Mouse (Mus musculus): ENCODE measurements around the gene Vps35l. TPM values are rescaled to one million over a fixed set of nuclear protein-coding genes. Genes with fewer than 3 reads are reported as not detected.

Vps35l gene
- 10 to 100 TPM; 41.4 to 41.5 TPM for total RNA-seq (2021)
- long read RNA-seq, experiment 1, full-length matches to known transcripts: 79 of 101 reads
- long read RNA-seq, experiment 1, partial matches to known transcripts: 10 of 101 reads
- long read RNA-seq, experiment 1, other reads (novel, unspliced or antisense): 12 of 101 reads
- long read RNA-seq, experiment 2, full-length matches to known transcripts: 64 of 97 reads
- long read RNA-seq, experiment 2, partial matches to known transcripts: 14 of 97 reads
- long read RNA-seq, experiment 2, other reads (novel, unspliced or antisense): 19 of 97 reads

- DNase-seq (ENCODE audit: low spot score in 2 of 2): peak; percentile 62 to 71
These were observed at the start of gene Vps35l for GRCm38 (mm10) chr7:118739975-118740531. Vps35l (plus strand) TSS chr7:118740226.

- no peak for DNase-seq (ENCODE audit: low spot score in 2 of 2)
These were observed 48.7 kb upstream of the Vps35l start for GRCm38 (mm10) chr7:118691287-118691686.

- DNase-seq (ENCODE audit: low spot score in 2 of 2): no peak
These were observed 43.9 kb upstream of the Vps35l start for GRCm38 (mm10) chr7:118696146-118696545.

- no peak for DNase-seq (ENCODE audit: low spot score in 2 of 2)
These were observed 42.9 kb upstream of the Vps35l start for GRCm38 (mm10) chr7:118697168-118697567.

DNA sequence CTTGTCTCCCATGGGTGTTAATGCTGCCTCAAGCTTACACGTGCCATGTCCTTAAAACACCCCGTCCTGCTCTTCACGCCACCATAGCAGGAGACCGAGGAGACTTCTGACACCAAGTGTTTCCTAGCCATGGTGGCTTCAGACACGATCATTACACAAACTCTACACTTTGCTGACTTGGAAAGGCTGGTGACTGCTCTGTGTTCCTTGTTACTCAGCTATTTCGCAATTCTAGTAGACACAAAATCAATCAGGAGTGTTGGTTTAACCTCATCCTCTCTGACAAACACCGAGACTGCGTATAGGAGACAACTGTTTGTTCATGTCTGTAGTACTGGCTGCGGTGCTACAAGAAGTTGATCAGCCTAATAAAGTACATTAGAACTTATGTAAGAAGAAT is 41.1 kb upstream of the Vps35l start:
- no peak for DNase-seq (ENCODE audit: low spot score in 2 of 2)

GRCm38 (mm10) chr7:118703144-118703561 is 36.9 kb upstream of the Vps35l start:
- DNase-seq (ENCODE audit: low spot score in 2 of 2): no peak

- DNase-seq (ENCODE audit: low spot score in 2 of 2): no peak
These were observed 35.8 kb upstream of the Vps35l start for GRCm38 (mm10) chr7:118704001-118704850.

DNA sequence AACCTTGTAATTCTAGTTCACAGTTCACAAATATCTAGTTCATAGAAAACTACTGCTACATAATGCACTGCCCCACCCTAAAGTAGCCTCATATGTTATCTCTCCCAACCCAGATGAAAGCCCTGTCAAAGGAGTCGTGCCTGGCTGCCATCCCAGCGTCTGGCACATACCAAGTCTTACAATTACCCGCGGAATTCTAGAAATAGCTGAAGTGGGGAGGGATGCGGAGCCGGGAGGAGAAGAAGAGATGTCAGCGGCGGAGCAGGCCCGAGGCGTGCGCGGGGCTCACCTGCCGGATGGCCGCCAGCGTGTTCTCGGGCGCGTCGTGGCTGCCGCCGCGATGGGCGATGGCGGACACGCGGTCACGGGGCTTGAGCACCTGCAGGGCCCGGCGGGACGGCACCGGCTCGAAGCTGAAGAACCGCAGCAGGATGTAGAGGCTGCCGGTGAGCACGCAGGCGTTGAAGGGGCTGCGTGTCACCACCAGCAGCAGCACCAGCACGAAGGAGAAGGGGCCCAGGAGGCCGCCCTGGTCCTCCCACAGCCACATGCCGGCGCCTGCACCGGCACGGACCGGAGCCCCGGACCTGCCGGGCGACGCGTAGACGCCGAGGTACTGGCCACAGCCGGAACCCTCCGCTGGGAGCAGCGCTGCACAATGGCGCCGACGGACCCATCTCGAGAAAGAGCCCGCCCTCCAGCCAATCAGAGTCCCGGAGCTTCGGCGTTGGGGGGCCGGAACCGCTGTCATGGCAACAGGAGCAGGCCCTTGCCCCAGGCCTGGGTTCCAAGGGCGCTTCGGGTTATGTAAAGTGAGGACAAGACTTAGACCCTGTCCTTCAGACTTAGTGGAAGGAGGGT is 34.7 kb upstream of the Vps35l start, which contains the start of gene Gde1:
Gde1 (minus strand) TSS at position 678 of the 861 bp plus-strand sequence.
- DNase-seq (ENCODE audit: low spot score in 2 of 2): peak; percentile 75 to 90

- DNase-seq (ENCODE audit: low spot score in 2 of 2): no peak
These were observed 34.0 kb upstream of the Vps35l start for GRCm38 (mm10) chr7:118706051-118706450.

DNA sequence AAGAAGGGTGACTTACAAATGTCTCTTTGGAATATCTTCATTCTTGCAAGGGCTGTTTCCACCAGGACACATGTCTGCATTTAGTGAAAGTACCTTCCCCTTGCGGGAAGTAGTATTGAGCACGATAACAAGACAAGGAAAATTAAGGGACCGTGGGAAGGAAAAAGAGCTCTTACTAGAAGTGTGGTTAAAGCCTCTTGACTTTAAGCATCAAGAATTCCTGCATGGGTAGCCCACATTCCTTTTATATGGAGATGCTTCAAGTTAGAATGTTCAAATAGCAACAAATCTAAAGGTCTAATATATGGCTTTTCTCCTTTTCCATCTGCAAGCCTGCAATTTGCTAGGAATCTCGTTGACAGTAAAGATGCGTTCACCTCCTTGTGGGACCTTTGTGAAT is 33.5 kb upstream of the Vps35l start:
- no peak for DNase-seq (ENCODE audit: low spot score in 2 of 2)

DNA sequence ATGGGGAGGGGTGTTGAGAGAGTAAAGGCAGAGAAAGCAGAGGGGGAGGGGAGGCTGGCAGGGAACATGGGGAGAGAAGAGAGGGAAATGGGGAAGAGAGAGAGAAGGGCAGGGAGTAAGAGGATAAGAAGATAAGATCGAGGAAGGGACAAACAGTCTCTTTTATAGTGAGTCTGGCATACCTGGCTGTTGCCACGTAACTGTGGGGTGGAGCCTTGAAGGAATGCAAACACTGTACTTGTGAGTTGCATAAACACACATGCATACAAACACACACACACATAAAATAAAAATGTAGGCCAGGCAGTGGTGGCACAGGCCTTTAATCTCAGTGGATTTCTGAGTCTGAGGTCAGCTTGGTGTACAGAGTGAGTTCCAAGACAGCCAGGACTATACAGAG is 32.8 kb upstream of the Vps35l start:
- DNase-seq (ENCODE audit: low spot score in 2 of 2): no peak

- no peak for DNase-seq (ENCODE audit: low spot score in 2 of 2)
These were observed 32.0 kb upstream of the Vps35l start for GRCm38 (mm10) chr7:118708002-118708401.

- no peak for DNase-seq (ENCODE audit: low spot score in 2 of 2)
These were observed 29.2 kb upstream of the Vps35l start for GRCm38 (mm10) chr7:118710776-118711175.

GRCm38 (mm10) chr7:118712228-118713173 is 27.5 kb upstream of the Vps35l start, which contains the start of gene Ccp110:
Ccp110 (plus strand) TSS chr7:118712552.
- DNase-seq (ENCODE audit: low spot score in 2 of 2): peak; percentile 72 to 90

DNA sequence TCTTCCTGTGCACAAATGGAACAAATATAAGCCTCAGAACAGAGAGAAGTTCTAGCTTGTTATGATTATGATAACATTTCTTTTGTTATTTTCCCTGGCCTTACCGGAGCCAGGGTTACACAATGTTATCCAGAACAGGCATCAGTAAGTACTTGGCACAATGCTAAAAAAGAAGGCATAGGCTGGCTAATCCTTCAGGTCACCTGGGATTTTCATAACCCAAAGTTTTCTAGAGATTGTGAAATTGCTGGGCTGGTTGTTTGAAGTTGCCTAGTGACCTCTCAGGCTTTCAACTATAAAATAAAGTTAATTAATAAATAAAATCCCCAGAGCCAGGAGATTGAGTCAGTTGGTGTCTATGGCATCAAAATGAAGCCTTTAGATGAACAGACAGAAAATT is 25.2 kb upstream of the Vps35l start:
- no peak for DNase-seq (ENCODE audit: low spot score in 2 of 2)

- DNase-seq (ENCODE audit: low spot score in 2 of 2): no peak
These were observed 22.0 kb upstream of the Vps35l start for GRCm38 (mm10) chr7:118718066-118718465.

- DNase-seq (ENCODE audit: low spot score in 2 of 2): no peak
These were observed 16.1 kb upstream of the Vps35l start for GRCm38 (mm10) chr7:118723927-118724326.

DNA sequence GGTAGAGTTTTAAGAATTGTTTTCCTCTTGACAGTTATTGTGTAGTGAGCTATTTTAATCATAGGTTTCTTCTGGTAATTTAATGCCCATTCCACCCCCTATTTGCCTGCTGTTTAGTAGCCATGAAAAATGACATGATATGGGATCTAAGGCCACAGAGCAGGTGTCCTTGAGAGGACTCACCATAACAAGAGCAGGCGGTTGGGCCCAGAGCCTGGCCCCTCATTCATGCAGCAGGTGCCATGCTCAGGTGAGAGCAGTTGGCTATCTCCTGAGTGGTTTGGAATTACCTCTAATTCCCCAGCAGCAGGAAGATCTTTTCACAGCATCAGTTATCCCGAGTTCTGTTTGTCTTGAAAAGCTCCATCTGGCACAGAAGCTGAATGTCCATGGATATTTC is 14.6 kb upstream of the Vps35l start:
- no peak for DNase-seq (ENCODE audit: low spot score in 2 of 2)

GRCm38 (mm10) chr7:118728846-118729587 is 11.0 kb upstream of the Vps35l start:
- DNase-seq (ENCODE audit: low spot score in 2 of 2): no peak

All from gastrocnemius, postnatal 4 days (tissue).